Mouse (Mus musculus) heart, adult 2 months (tissue): ENCODE data around the gene Gm11444.

ENCODE experiments used
- CTCF ChIP-seq: fragments of 200-600 bp; IDR thresholded peaks from 2 replicates; pipeline ENCODE4 v1.8.1; 2022; ENCODE audit warnings: antibody characterized with exemption, mild to moderate bottlenecking, moderate library complexity
- EP300 ChIP-seq: fragments of 200-500 bp; IDR thresholded peaks from 2 replicates; pipeline ENCODE4 v1.6.1; 2011; ENCODE audit warnings: low read depth, low read length, control low read depth; ENCODE audit not compliant: insufficient read depth

GRCm38 (mm10) chr11:85894731-85895545 lies 44.8 kb upstream of the Gm11444 start:
- TF ChIP-seq EP300 (no peak), CTCF (no peak)
